Mouse (Mus musculus): ENCODE results near the gene 3110009E18Rik.

3110009E18Rik gene

DNA sequence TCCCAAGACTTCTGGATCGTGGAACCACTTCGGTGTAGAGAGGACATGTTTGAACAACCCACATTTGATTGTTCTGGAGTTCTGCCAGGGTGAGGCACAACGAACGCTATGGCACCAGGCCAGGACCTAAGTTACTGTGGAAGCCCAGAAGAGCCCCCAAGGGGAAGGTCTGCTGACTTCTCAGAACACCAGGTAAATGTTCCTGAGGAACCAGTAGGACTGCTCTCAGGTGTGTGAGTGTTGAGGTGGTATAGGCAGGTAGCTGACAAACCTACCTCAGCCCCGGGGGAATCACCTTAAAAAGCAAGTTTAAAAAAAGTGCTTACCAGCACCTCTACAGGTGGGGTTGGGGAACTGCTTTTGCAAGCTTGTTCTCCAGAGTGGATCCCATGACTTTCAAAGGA, 15.4 kb upstream of the 3110009E18Rik start:
- DNase-seq = no peak

DNA sequence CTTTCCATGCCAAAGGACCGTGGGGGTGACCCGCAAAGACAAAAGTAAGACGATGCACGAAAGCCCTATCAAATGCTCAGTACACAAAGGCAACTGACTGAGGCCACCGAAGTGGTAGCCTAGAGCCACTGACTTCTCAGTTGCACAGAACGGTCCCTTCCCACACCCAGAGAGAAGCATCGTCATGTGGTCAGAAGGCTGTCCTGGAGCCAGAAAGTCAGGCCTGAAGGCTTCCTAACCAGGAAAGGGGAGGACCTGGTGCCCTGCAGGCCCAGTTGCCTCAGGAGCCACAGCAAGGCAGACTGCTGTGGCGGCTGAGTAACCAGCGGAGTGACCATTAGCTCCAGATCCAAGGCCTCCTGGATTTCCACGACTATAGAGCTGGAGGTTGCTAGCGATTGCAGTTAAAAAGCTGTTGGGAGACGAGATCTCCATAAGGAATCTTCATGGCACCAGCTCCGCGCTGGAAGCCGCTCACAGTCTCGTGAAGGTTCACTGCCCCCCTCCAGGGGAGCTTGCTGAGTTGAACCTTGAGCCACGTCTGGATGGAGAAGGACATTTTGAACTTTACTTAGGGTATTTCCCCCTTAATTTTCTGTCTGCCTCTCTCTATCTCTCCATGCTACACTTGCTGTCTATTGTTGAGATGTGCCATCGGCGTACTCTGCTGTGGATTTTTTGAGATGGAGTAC, 11.1 kb upstream of the 3110009E18Rik start:
- no peak for DNase-seq

DNA sequence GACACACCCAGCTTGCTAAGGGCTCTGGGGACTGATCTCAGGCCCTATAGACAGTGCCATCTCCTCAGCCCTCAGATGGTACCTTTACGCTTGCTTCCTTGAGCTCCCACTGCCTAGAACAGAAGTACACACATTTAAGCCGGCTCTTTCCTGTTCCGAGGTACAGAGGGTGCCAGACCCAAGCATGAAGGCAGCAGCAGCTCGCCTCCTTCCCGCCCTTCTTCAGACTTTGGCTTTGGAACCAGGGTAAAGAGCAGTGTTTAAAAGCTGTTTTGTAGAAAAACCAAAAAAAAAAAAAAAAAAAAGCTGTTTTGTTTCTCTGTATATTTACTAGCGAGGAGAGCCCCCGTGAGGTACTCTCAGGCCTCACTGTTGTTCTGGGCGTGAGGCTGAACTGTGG, 9.2 kb upstream of the 3110009E18Rik start:
- DNase-seq = no peak

DNA sequence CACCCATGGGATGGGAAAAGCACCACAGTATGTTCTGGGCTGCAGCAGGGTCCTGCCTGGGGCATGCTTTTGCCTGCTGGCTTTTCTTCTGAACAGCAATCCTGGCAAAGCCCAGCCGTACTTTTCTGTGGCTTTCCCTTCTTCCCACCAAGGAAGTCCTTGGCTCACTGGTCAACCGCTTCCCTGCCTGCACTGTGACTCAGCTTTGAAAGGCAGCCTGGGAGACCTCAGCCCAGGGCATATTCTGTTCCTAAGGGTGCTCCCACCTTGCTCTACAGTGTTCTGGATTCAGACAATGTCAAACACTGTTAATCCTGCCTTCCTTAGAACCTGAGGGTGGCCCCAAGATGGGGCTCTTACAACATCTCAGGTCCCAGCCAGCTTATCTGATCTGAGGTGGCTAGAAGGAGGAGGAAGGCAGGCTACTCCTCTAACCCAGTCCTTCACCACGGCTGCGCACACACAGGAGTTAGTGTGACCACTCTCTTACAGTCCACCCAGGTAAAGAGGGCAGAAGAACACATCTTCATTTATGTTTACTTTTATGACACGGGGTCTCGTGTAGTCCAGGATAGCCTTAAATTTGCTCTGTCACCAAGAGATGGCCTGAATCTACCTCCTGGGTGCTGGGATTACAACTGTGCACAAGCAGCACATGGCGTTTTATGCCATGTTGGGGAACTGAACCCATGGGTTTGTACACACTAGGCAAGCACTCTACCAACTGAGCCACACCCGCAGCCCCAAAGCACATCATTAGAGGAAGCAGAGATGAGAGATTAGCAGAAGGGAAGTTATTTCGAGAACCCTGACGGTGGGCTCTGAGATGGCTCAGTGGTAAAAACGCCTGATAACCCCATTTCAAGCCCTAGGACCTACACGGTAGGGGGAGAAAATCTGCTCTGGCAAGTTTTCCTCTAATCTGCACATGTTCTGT, 8.5 kb upstream of the 3110009E18Rik start:
- no peak for DNase-seq

DNA sequence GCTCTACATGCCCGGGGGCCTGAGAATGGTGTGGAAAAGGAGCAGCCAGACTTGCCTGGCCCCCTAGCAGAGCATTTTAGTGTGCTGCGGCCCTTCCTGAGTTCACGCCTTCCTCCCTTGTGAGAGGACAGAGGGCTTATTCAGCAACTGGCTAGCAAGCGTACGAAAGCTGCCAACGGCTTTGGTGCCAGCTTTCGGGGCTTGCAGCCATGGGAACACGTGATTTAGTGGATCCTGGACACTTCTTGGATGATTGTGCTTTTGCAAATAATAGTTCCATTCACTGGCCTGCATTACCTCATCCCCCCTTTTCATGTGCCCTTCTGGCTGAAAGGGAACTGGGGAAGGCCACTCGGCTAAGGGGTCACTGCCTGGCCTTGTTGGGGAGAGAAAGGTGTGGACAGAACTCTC, 5.3 kb upstream of the 3110009E18Rik start:
- peak; percentile 14 for DNase-seq

DNA sequence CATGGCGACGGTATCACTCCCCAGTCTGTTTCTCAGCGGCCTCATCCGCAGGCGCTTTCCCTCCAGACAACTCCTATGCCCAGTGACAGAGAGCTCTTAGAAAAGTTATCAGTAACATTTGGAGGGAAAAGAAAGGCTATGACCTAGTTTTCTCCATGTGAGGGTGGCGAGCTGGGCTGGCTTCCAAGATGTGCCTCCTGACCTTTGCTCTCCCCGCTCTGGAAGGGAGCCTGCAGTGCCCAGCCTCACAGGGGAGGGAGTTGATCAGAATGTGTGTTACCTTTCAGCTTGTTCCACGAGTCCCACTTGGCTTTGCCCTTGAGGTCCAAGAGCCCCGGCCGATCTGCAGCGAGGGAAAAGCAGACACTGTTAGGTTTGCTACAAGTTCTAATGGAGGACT, 4.9 kb upstream of the 3110009E18Rik start:
- DNase-seq = no peak

DNA sequence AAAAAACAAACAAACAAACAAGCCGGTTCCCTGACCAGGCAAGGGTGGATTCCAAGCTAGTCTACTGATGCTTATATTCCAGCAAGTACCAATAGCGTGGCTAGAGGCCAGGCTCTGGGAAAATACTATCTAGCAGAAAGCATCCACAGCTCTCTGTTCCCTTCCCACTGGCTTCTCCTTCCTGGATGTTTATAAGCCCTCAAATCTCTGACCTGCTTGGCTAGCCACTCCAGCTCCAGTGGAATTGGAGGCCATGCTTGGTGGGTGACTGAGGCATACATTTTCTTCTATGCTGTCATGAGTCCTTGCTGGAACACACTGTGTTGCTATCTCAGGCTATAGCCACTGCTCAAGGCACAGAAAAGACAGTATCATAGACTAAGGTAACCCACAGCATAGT, 2.1 kb upstream of the 3110009E18Rik start:
- DNase-seq = no peak

DNA sequence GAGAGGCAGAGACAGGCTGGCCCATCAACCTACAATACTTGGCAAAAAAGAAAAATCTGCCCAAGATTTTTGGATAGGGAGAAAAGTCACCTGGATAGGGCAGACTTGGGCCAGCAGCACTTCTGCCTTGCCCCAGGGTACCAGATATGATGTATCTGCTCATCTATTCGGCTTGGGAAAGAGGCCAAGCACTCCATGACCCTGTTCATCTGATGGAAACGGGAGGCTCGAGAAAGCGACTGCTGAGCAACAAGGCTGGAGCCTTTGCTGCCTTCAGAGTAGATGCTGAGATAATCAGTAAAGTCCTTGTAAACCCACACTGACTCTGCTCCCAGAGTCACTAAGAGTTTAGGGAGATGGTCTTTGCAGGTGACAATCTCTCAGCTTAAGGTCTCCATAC, 1.6 kb upstream of the 3110009E18Rik start:
- DNase-seq = no peak

DNA sequence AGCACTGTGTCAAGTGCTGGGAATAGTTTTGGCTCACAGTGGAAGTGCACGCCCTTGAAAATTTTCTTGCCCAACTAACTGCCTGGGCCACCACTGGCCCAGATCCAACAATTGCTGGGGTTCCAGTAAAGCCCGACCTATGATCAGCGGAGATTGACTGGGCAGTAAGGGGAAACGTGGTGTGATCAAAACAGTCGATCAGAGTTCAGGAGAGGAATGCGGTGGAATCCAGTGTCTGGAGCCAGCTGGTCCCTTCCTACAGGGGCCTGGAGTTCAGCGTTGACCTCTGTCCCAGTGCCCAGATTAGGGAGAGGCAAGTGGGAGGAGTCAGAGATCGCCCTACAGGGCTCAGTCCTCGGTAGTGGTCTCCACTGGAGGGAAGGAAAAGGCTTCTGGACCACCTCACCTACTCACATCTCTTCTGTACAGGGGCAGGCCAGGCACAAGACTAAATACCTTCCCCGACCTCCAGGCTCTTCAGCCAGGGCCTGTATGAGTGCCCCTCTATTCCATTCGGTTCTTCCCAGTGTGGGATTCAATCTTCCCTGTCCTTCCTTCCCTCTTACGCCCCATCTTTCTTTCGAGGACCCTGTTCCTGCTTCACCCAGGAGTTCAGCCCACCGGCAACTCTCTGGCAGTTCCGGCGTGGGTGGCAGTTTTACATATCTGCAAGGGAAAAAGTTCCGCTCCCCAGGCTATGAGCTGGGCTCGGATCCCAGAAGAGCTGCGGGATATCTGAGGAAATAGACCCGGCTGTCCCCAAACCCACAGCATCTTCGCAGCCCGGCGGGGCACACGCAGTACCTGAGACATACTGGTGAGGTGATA, 632 bp upstream of the 3110009E18Rik start:
- peak; percentile 65 for DNase-seq

DNA sequence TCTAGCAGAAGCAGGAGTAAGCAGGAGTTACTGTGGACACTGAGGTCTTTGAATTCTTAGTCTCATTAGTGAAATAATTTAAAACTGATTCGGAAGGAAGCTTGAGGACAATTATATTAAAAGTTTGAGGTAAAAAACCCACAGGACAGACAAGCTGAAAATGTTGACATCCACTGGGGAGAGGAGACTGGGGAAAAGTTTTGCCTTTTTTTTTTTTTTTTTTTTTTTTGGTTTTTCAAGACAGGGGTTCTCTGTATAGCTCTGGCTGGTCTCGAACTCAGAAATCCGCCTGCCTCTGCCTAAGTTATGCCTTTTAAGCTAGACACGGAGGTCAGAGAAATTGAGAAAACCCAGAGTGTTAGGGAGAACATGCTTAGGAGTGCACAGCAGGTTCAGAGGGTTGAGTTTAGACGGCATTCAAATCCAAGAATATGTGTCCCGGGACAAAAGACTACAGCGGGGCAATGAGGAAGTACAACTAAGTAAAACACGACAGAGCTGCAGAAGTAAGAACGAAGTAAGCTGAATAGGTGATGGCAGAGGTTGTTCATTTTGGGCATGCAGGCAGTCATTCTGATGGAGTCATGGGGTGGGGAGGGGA, 1.0 kb downstream of the 3110009E18Rik start:
- no peak for DNase-seq

DNA sequence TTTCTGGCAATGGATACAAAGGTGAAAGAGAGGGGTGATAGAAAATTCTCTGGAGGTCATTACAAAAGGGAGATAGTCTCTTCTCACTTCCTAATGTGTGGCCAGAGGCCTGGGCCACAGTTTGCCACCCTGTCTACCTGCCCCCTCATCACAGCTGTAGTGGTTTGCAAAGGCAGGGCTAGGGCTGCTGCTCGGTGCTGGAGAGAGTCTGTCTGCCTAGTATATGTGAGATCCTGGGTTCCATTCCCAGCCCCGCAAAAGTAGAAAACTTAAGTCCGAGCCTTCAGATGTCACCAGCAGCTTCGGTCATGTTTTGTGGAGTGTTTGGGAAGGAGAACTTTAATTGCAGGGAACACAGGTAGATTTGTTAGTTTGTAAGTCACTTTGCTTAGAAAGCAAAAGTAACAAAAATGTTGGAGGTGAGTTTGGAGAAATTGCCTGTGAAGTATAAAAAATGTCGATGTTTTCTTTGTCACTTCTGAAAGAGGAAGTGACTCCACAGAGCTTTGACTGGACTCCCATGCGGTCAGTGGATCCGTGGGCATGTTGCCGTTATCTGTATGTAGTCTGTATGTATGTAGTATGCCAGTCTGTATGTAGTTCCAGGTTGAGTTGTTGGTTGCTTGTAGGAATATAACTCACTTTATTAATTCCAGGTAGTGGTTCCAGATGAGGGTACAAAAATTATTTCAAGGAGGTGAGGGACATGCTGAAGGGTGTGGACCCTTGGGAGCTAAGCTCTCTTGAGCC, 1.8 kb downstream of the 3110009E18Rik start:
- no peak for DNase-seq

DNA sequence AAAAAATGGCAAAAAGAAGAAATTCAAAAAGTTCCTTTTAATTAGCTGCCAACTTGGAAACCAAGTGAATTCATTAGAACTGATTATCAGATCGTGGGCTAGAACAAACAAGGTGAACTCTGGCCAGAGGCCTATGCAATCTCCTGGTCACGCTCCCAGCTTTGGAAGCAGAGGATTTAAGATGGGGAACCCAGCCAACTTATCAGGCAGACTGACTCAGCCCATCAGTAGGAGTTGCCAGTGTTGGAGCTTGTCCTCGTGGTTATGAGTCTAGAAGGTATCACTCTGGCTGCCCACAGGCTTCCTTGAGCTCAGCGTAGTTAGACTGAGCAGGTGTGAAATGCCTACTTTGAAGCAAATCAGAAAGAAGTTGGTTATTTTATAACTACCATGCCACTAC, 3.9 kb downstream of the 3110009E18Rik start:
- DNase-seq = no peak

DNA sequence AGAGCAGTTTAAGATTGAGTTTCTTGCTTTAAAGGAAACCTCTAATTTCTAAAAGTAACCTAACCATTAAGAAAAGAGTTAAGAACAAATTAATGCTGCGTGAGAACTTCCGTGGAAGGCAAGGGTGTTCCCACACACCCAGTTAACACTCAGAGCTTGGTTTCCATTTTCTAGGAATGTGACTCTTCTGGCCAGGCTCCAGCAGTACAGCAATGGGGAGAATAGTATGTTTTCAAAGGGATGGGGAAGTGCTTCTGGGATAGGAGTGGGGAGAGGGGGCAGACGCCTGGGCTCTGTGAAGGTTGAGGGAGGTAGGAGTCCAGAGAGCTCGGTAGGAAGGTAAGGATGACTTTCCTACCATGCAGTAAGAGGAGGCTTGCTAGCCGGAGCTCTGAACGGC, 4.5 kb downstream of the 3110009E18Rik start:
- no peak for DNase-seq

DNA sequence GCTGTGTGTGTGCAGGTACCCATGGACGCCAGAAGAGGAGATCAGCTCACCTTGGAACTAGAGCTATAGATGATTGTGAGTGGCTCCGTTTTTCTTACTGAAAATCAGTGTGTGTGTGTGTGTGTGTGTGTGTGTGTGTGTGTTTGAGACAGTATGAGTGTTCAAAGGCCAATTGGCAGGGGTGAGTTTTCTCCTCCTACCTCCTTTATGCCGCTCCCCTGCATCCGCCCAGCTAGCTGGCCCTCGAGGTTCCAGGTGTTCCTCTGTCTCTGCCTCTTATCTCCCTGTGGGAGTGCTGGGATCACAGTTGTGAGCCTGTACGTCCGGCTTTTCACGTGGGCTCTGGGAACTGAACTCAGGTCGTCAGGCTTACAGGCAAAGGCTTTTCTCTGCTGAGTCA, 5.3 kb downstream of the 3110009E18Rik start:
- no peak for DNase-seq

DNA sequence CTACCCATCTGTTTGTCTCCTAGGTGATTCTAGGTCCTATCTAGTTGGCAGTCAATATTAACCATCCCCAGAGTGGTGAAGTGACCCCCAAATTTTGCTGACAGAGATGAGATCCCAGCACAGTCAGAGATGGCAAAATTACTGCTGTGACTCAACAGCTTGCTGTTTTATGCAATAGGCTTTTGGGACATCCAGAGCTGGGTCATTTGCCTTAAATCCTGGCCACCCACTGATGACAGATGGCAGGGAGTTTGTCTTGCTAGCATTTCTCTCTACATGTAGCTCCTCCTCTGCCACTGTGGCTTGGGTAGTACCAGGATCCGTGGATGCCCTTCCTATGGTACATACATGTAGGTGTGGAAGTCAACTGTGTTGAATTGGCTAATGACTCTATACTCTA, 11.4 kb downstream of the 3110009E18Rik start:
- DNase-seq = no peak

DNA sequence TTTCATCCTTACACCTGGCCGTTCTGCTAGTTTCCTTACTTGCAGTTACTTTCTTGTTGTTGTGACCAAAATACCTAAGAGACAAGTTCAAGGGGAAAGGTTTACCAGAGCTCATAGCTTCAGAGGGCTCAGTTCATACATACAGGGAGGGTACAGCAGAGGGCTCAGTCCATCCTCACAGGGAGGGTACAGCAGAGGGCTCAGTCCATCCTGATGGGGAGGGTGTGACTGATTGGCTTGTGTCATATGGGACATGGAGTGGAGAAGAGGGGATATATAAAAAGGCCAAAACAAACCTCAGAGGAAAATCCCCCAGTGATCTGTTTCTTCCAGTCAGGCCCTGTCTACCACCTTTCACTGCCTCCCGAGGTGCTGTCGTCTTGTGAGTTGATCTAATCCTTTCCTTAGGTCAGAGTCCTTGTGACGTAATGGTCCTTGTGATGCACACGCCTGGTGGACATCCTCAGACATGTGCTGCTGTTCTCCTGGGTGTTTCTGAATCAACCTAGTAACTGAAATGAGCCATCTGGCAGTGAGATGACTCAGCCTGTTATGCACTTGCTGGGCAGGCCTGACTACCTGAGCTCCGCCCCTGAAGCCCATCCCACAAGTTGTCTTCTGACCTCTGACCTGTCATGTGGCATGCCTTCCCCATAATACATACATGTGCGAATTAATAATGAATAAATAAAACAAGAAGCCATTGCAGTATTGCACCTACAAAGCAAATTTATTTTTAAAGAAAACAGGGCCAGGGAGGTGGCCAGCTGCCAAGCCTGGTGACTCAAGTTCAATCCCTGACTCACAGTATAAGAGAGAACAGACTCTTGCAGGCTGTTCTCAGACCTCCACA, 15.2 kb downstream of the 3110009E18Rik start:
- DNase-seq = no peak

DNA sequence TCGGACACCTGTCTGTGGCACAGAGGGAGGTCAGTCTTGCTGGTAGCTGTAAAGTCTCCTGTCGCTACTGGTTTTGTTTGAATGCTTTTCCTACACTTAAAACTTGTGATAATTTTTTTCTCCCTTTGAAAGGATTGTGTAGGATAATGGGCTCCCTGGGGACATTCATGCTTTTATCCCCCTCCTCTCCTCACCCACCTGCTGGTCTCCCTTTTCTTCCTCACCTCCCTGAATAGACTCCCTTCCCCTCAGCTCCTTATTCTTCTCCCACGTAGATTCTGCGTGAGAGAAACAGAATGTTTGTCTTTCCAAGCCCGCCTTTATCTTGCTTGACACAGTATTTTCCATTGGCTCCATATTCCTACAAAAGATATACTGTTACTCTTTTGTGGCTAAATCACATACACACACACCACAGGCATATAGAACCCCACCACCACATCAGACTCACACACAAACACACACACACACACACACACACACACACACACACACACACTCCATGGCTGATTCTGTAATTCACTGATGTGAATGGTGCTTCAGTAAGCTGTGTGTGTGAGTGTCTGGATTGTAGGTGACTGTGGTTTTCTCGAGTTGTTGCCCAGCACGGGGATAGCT, 18.0 kb downstream of the 3110009E18Rik start:
- DNase-seq = no peak

DNA sequence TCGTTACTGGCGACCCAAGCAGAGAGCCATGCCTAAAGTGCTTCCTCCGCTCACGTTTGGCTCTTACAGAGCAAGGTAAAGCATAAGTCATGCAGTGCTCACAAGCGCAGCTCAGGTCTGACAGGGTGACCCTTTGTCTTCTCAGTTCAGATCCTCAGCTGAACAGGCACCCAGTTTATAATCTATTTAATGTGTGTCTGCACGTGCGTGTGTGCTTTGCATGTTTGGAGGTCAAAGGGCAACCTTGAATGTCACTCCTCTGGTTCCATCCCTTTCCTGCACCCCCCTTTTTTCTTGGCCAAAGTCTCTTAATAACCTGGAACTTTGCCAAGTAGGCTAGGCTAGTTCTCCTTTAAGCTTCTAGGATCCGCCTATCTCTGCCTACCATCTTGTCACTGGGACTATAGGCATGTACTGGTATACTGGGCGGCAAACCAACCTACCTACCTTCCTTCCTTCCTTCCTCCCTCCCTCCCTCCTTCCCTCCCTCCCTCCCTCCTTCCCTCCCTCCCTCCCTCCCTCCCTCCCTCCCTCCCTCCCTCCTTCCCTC, 19.2 kb downstream of the 3110009E18Rik start:
- no peak for DNase-seq

DNA sequence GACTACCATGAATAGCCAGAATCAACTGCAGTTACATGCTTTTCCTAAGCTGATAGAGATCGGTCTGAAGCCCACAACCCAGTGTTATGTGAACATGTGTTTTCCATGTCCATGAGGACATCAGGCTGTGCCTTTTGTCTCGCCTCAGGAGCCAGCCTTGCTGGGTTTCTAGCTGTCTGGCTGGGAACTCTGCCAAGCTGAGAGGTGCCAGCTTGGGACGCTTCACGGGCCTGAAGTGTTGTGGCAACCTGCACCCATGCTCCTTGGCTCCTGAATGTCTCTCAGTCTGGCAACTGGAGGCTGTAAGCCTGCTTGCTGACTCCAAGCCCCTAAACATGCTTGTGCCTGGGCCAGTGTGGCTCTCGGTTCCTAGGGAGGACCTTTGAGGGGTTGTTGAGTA, 21.6 kb downstream of the 3110009E18Rik start:
- DNase-seq = no peak

DNA sequence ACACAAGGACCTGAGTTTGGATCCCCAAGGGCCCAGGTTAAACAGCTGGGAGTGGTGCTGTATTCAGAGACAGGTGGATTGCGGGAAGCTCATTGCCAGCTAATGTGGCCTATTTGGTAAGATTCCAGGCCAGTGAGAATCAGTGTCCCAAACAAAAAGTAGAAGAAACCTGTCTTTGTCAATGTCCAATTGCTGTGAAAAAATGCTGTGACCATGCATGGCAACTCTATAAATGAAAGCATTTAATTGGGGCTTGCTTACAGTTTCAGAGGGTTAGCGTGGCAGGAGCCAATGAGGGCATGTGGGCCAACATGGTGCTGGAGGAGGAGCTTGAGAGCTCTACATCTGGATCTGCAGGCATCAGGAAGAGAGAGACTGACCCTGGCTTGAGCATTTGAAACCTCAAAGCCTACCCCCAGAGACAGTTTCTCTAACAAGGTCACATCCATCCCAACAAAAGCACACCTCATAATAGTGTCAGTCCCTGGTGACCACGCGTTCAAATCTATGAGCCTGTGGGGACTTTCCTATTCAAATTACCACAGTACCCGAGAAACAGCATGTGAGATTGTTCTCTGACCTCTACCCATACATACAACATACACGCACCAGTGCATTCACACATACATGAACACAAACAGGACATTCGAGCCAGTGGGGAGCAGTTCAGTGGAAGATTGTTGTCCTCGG, 24.7 kb downstream of the 3110009E18Rik start:
- no peak for DNase-seq

Data from embryo, embryonic 11 days (tissue).